Comparison of ENCODE assay signal across 8 mouse cellular contexts in genomic region chr2:29252059-29252598, GRCm38 (mm10). TPM values are rescaled to one million over a fixed set of nuclear protein-coding genes. Genes with fewer than 3 reads are reported as not detected.
DNase-seq lines count a peak whose midpoint lies in the region; ATAC-seq and TF ChIP-seq lines count a peak whose summit lies in the region.

No protein-coding gene starts in this region.

- TF ChIP-seq EP300 in CH12.LX (IDR thresholded peaks at IDR 0.05; ENCODE audit: low read length), result no peak

- TF ChIP-seq RAD21 in CH12.LX (IDR thresholded peaks at IDR 0.05; ENCODE audit: low read depth, low read length), result no peak

- peaks cover 14 to 29% of the 10 kb centered on the region in 2 experiments for H3K4me1 ChIP-seq in CH12.LX (ENCODE audit: control insufficient read depth in 1 of 2, insufficient read depth in 2 of 2)
- peaks cover 72% of the 10 kb centered on the region for H3K4me1 ChIP-seq in forebrain, embryonic 10.5 days
- peaks cover 43% of the 10 kb centered on the region for H3K4me1 ChIP-seq in limb, embryonic 13.5 days
- H3K4me1 ChIP-seq in midbrain, embryonic 12.5 days, result peaks cover 57% of the 10 kb centered on the region

- no peaks in the 10 kb centered on the region for H3K9me3 ChIP-seq in CH12.LX (replicated peaks; ENCODE audit: low read length)
- no peaks in the 10 kb centered on the region for H3K9me3 ChIP-seq in forebrain, embryonic 10.5 days
- H3K9me3 ChIP-seq in limb, embryonic 13.5 days, result no peaks in the 10 kb centered on the region
- H3K9me3 ChIP-seq in midbrain, embryonic 12.5 days, result no peaks in the 10 kb centered on the region

- peak overlapping the region; percentile 53 for H3K9ac ChIP-seq in CH12.LX (ENCODE audit: insufficient read depth, low read depth)
- peak overlapping the region; percentile 70 for H3K9ac ChIP-seq in limb, embryonic 13.5 days
- peak overlapping the region; percentile 73 for H3K9ac ChIP-seq in midbrain, embryonic 12.5 days (replicated peaks)

- DNase-seq in CH12.LX (ENCODE audit: extremely low read depth) (no peak), R1 (ENCODE audit: low read depth, low spot score) (peak; percentile 60)
- DNase-seq in forebrain, embryonic 10.5 days (ENCODE audit: extremely low spot score, low spot score), result peak; percentile 61
- DNase-seq in heart, postnatal 25 days (ENCODE audit: low spot score), result peak; percentile 27
- DNase-seq in spleen, postnatal 4 days (ENCODE audit: low spot score in 2 of 2), result peak; percentile 19 to 71

- no peak for TF ChIP-seq CTCF in CH12.LX (conservative IDR thresholded peaks at IDR 0.05 in 1 of 2, IDR thresholded peaks at IDR 0.05 in 1 of 2; ENCODE audit: low read depth in 2 of 2, low read length in 2 of 2)

- H3K4me3 ChIP-seq in CH12.LX (replicated peaks in 1 of 3; ENCODE audit: low read depth in 2 of 3, low read length in 2 of 3, poor library complexity in 1 of 3), result peak overlapping the region; percentile 55 to 60 (median 56)
- peak overlapping the region; percentile 76 for H3K4me3 ChIP-seq in forebrain, embryonic 10.5 days
- H3K4me3 ChIP-seq in limb, embryonic 13.5 days, result peak overlapping the region; percentile 66
- H3K4me3 ChIP-seq in midbrain, embryonic 12.5 days, result peak overlapping the region; percentile 66

- TF ChIP-seq POLR2A in CH12.LX (IDR thresholded peaks at IDR 0.05; ENCODE audit: low read depth, low read length), result peak; percentile 32

- no peak overlapping the region for H3K27ac ChIP-seq in CH12.LX (ENCODE audit: insufficient read depth, low read depth)
- peak overlapping the region; percentile 81 for H3K27ac ChIP-seq in forebrain, embryonic 10.5 days
- H3K27ac ChIP-seq in limb, embryonic 13.5 days, result no peak overlapping the region
- H3K27ac ChIP-seq in midbrain, embryonic 12.5 days (replicated peaks), result peak overlapping the region; percentile 78

- peak; percentile 37; the same call in 1 of the 2 replicates for ATAC-seq in limb, embryonic 13.5 days (ENCODE audit: low FRiP score, low read depth)
- peak; percentile 51; the same call in 1 of the 2 replicates for ATAC-seq in midbrain, embryonic 12.5 days (ENCODE audit: low FRiP score, low read depth)
- ATAC-seq in cerebellum, adult (ENCODE audit: insufficient number of reproducible peaks, low FRiP score, low TSS enrichment), result no peak

- intact Hi-C loops in heart, postnatal 25 days (cut with DNase I), result loop anchor here (5.0 kb wide), 1 partner anchor 95 kb away; the partner anchor contains the start of gene Med27

- in situ Hi-C loops in CH12.LX (cut with MboI; ENCODE audit: low pct_ligation_motif_present, low pct_unique_long_range_greater_than_20kb, low sequenced_read_pairs), result no loop called here

- H3K27me3 ChIP-seq in CH12.LX (replicated peaks), result peaks cover 95% of the 10 kb centered on the region
- peaks cover 100% of the 10 kb centered on the region for H3K27me3 ChIP-seq in forebrain, embryonic 10.5 days (ENCODE audit: poor library complexity, severe bottlenecking)
- peaks cover 99% of the 10 kb centered on the region for H3K27me3 ChIP-seq in limb, embryonic 13.5 days
- H3K27me3 ChIP-seq in midbrain, embryonic 12.5 days, result peaks cover 80% of the 10 kb centered on the region

- peak overlapping the region; percentile 60; the same call in 1 of the 2 replicates for H3K4me2 ChIP-seq in CH12.LX (ENCODE audit: insufficient read depth, low read depth, poor library complexity, severe bottlenecking)
- peak overlapping the region; percentile 99 for H3K4me2 ChIP-seq in limb, embryonic 13.5 days (replicated peaks)
- peak overlapping the region; percentile 98 for H3K4me2 ChIP-seq in midbrain, embryonic 12.5 days (replicated peaks)

- under 1% methylated on average over 49 of the region's 49 CpGs for WGBS in forebrain, embryonic 10.5 days
- 0% methylated on average over 49 of the region's 49 CpGs for WGBS in limb, embryonic 13.5 days
- 1% methylated on average over 44 of the region's 49 CpGs for WGBS in midbrain, embryonic 12.5 days

- dilution Hi-C loops in CH12.LX (cut with MboI; ENCODE audit: extremely low pct_ligation_motif_present, extremely low pct_unique_long_range_greater_than_20kb, low sequenced_read_pairs), result no loop called here

- H3K79me2 ChIP-seq in CH12.LX (replicated peaks; ENCODE audit: control insufficient read depth, extremely low read depth, insufficient read depth, poor library complexity, severe bottlenecking), result no peaks in the 10 kb centered on the region

- H3K36me3 ChIP-seq in CH12.LX (replicated peaks in 1 of 2; ENCODE audit: control insufficient read depth in 1 of 2, insufficient read depth in 1 of 2, low read length in 1 of 2), result no peaks in the 10 kb centered on the region
- no peaks in the 10 kb centered on the region for H3K36me3 ChIP-seq in forebrain, embryonic 10.5 days (replicated peaks)
- no peaks in the 10 kb centered on the region for H3K36me3 ChIP-seq in limb, embryonic 13.5 days
- no peaks in the 10 kb centered on the region for H3K36me3 ChIP-seq in midbrain, embryonic 12.5 days

TF ChIP-seq in CH12.LX, 34 proteins besides CTCF, POLR2A, EP300 and RAD21:
- no peak for TF ChIP-seq PAX5 (IDR thresholded peaks at IDR 0.05; ENCODE audit: low read length)
- TF ChIP-seq TCF12 (IDR thresholded peaks at IDR 0.05; ENCODE audit: low read depth, low read length), result peak; percentile 44; the same call in 1 of the 2 replicates
- peak; percentile 97 for TF ChIP-seq UBTF (IDR thresholded peaks at IDR 0.05; ENCODE audit: low read depth, low read length)

RNA-seq across cellular contexts. Expression of gene Ntng2, which starts 0.7 kb away (rescaled TPM):
- 1.3 and 3.8 TPM in 2 replicates for total RNA-seq in CH12.LX (2012; rRNA removed)
- total RNA-seq in CH12.LX (2014; rRNA removed), result not detected in 2 replicates
- polyA plus RNA-seq in CH12.LX (2012; ENCODE audit: insufficient read length, low read depth), result 0.50 and 0.53 TPM in 2 replicates
- polyA plus RNA-seq in forebrain, embryonic 10.5 days (2016; fragmentation: Nextera tagmentation; extraction: Ambion mirVana), result 0.86 and 1.3 TPM in 2 replicates
- total RNA-seq in heart, postnatal 25 days (2021), result 1 to 10 TPM; 4.6 to 5.8 TPM
- polyA plus RNA-seq in limb, embryonic 13.5 days (2015; fragmentation: Nextera tagmentation; extraction: Ambion mirVana), result 0.31 and 0.50 TPM in 2 replicates
- 6.3 TPM in 2 replicates for polyA plus RNA-seq in midbrain, embryonic 12.5 days (2016; fragmentation: Nextera tagmentation; extraction: Ambion mirVana)

Comparison
In these comparisons a context has a peak if more than half of its experiments do, and no peak if none do; other contexts are left out.
1. H3K27ac ChIP-seq: peak in forebrain, embryonic 10.5 days (single experiment) and midbrain, embryonic 12.5 days (single experiment); none in CH12.LX (single experiment) and limb, embryonic 13.5 days (single experiment).
2. Peak in every context shown above with its lines, with median percentiles within 50 percentile points of each other: H3K4me2 ChIP-seq, H3K4me3 ChIP-seq and H3K9ac ChIP-seq.